Mouse (Mus musculus): ENCODE measurements around the gene Ephb6. TPM values are rescaled to one million over a fixed set of nuclear protein-coding genes. Genes with fewer than 3 reads are reported as not detected.

The Ephb6 gene
- total RNA-seq, 2 experiments from 2014 or later, result not detected

- ATAC-seq (replicated peaks; ENCODE audit: low FRiP score, poor library complexity, severe bottlenecking), result no peak
Measured at GRCm38 (mm10) chr6:41621241-41621990, 16.1 kb downstream of the Ephb6 start.

- peak; percentile 72 for ATAC-seq (replicated peaks; ENCODE audit: low FRiP score, poor library complexity, severe bottlenecking)
Measured at GRCm38 (mm10) chr6:41622661-41623060, 17.4 kb downstream of the Ephb6 start.

GRCm38 (mm10) chr6:41628180-41628579 is 22.9 kb downstream of the Ephb6 start:
- ATAC-seq (replicated peaks; ENCODE audit: low FRiP score, poor library complexity, severe bottlenecking), result no peak

- no peak for ATAC-seq (replicated peaks; ENCODE audit: low FRiP score, poor library complexity, severe bottlenecking)
Measured at GRCm38 (mm10) chr6:41630791-41631190, 25.5 kb downstream of the Ephb6 start.

- no peak for ATAC-seq (replicated peaks; ENCODE audit: low FRiP score, poor library complexity, severe bottlenecking)
Measured at GRCm38 (mm10) chr6:41631549-41631948, 26.3 kb downstream of the Ephb6 start.

GRCm38 (mm10) chr6:41635211-41635610 is 29.9 kb downstream of the Ephb6 start:
- no peak for ATAC-seq (replicated peaks; ENCODE audit: low FRiP score, poor library complexity, severe bottlenecking)

GRCm38 (mm10) chr6:41636178-41636577 is 30.9 kb downstream of the Ephb6 start, which contains the start of gene Trpv6:
TSS of gene Trpv6 (minus strand) at chr6:41636405.
- no peak; the same call in 1 of the 2 replicates for ATAC-seq (replicated peaks; ENCODE audit: low FRiP score, poor library complexity, severe bottlenecking)

- ATAC-seq (replicated peaks; ENCODE audit: low FRiP score, poor library complexity, severe bottlenecking), result no peak
Measured at GRCm38 (mm10) chr6:41637393-41637792, 32.1 kb downstream of the Ephb6 start.

GRCm38 (mm10) chr6:41637927-41638506 is 32.7 kb downstream of the Ephb6 start:
- no peak for ATAC-seq (replicated peaks; ENCODE audit: low FRiP score, poor library complexity, severe bottlenecking)

- no peak for ATAC-seq (replicated peaks; ENCODE audit: low FRiP score, poor library complexity, severe bottlenecking)
Measured at GRCm38 (mm10) chr6:41640449-41640848, 35.2 kb downstream of the Ephb6 start.

- no peak for ATAC-seq (replicated peaks; ENCODE audit: low FRiP score, poor library complexity, severe bottlenecking)
Measured at GRCm38 (mm10) chr6:41641173-41641866, 36.0 kb downstream of the Ephb6 start.

- no peak for ATAC-seq (replicated peaks; ENCODE audit: low FRiP score, poor library complexity, severe bottlenecking)
Measured at GRCm38 (mm10) chr6:41642765-41643164, 37.5 kb downstream of the Ephb6 start.

- no peak for ATAC-seq (replicated peaks; ENCODE audit: low FRiP score, poor library complexity, severe bottlenecking)
Measured at GRCm38 (mm10) chr6:41643227-41643626, 37.9 kb downstream of the Ephb6 start.

- ATAC-seq (replicated peaks; ENCODE audit: low FRiP score, poor library complexity, severe bottlenecking), result no peak
Measured at GRCm38 (mm10) chr6:41646220-41646619, 40.9 kb downstream of the Ephb6 start.

GRCm38 (mm10) chr6:41646672-41647071 is 41.4 kb downstream of the Ephb6 start:
- no peak for ATAC-seq (replicated peaks; ENCODE audit: low FRiP score, poor library complexity, severe bottlenecking)

- ATAC-seq (replicated peaks; ENCODE audit: low FRiP score, poor library complexity, severe bottlenecking), result no peak
Measured at GRCm38 (mm10) chr6:41653173-41653572, 47.9 kb downstream of the Ephb6 start.

- ATAC-seq (replicated peaks; ENCODE audit: low FRiP score, poor library complexity, severe bottlenecking), result no peak
Measured at GRCm38 (mm10) chr6:41654648-41655047, 49.4 kb downstream of the Ephb6 start.

- no peak for ATAC-seq (replicated peaks; ENCODE audit: low FRiP score, poor library complexity, severe bottlenecking)
Measured at GRCm38 (mm10) chr6:41658487-41658886, 53.2 kb downstream of the Ephb6 start.

GRCm38 (mm10) chr6:41662320-41662719 is 57.0 kb downstream of the Ephb6 start:
- no peak for ATAC-seq (replicated peaks; ENCODE audit: low FRiP score, poor library complexity, severe bottlenecking)

Data from erythroid progenitor cell, adult 5-6 weeks (primary cell).